Mouse (Mus musculus): ENCODE results near the gene App.

GRCm38 (mm10) chr16:85056212-85056611 lies 117.4 kb downstream of the App start:
- no peak for TF ChIP-seq CTCF (IDR thresholded peaks at IDR 0.05; ENCODE audit: low read depth, low read length)
- TF ChIP-seq POLR2A (IDR thresholded peaks at IDR 0.05; ENCODE audit: borderline replicate concordance, low read depth, low read length): no peak

Measured in bone marrow macrophage, adult 2 months (primary cell).